Mouse (Mus musculus): ENCODE results near the gene Fam189a1. TPM values are rescaled to one million over a fixed set of nuclear protein-coding genes. Genes with fewer than 3 reads are reported as not detected.

Fam189a1 gene
- polyA plus RNA-seq, 1 experiment, result 0.05 TPM

DNA sequence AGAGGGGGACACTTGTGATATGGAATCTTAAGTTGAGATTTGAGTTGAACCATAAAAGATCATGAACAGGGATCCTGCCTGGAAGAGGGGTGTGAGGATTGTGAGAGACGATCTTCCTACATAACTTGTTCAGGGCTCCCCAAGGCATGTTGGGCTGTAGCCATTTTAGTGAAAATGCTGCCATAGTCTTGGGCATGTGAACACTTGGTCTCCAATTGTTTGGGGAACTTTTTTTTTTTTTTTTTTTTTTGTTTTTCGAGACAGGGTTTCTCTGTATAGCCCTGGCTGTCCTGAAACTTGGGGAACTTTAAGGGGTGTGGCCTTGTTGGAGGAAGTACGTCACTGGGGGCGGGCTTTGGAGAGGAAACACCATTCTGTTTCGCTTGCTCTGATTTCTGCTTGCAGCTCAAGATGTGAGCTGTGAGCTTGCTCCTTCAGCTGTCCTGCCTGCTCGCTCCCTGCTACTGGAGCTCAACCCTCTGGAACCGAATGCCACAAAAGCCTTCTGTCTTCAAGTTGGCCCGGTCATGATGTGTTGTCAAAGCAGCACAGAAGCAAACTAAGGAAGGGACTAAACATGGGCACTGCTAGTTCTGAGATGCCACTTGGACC, 385.5 kb downstream of the Fam189a1 start:
- DNase-seq, result peak; percentile 5
- Histone ChIP-seq H3K4me3 (ENCODE audit: insufficient read depth, low read depth, low read length) (peak overlapping the region; percentile 13; the same call in 1 of the 2 replicates), H3K27ac (ENCODE audit: insufficient read depth, low read depth, low read length) (no peak overlapping the region)

DNA sequence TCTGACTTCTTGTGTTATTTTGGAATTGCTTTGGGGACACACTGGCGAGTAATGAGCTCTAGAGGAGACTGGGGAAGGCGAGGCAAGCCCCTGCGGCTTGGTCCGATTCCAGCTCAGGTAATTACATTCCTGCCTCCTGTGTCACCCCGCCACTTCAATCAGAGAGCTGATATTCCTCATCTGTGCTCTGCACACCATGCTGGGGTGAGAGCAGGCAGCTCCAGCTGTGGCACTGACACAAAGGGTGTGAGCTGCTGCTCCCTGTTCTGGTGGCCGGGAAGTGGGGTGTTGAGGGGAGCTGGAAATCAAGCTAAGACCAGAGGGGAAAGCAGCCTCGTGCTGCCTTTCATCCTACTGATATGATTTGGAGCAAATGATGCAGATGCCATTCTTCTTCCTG, 386.6 kb downstream of the Fam189a1 start:
- no peaks in the 10 kb centered on the region for H3K36me3 ChIP-seq (ENCODE audit: control insufficient read depth, insufficient read depth, low read length)
- no peak for DNase-seq
- no peak overlapping the region for H3K27ac ChIP-seq (ENCODE audit: insufficient read depth, low read depth, low read length)
- TF ChIP-seq CTCF (conservative IDR thresholded peaks at IDR 0.05; ENCODE audit: insufficient read depth, insufficient read length, low read depth, low read length) (no peak), POLR2A (IDR thresholded peaks at IDR 0.05; ENCODE audit: low read depth, low read length) (no peak)
- 52% methylated on average over 7 of the region's 7 CpGs for WGBS
- H3K4me1 ChIP-seq (ENCODE audit: control insufficient read depth, insufficient read depth, low read length), result no peaks in the 10 kb centered on the region
- no peak overlapping the region for H3K4me3 ChIP-seq (ENCODE audit: insufficient read depth, low read depth, low read length)
- H3K27me3 ChIP-seq (replicated peaks; ENCODE audit: control insufficient read depth, insufficient read depth, low read length), result no peaks in the 10 kb centered on the region

More for the DNA sequence above, 385.5 kb downstream of the Fam189a1 start:
- TF ChIP-seq POLR2A (IDR thresholded peaks at IDR 0.05; ENCODE audit: low read depth, low read length), result no peak
- TF ChIP-seq CTCF (conservative IDR thresholded peaks at IDR 0.05; ENCODE audit: insufficient read depth, insufficient read length, low read depth, low read length), result no peak
- no peaks in the 10 kb centered on the region for H3K36me3 ChIP-seq (ENCODE audit: control insufficient read depth, insufficient read depth, low read length)
- H3K27me3 ChIP-seq (replicated peaks; ENCODE audit: control insufficient read depth, insufficient read depth, low read length), result no peaks in the 10 kb centered on the region
- 42% methylated on average over 8 of the region's 8 CpGs for WGBS
- H3K4me1 ChIP-seq (ENCODE audit: control insufficient read depth, insufficient read depth, low read length), result no peaks in the 10 kb centered on the region

GRCm38 (mm10) chr7:64765595-64765994, 390.8 kb downstream of the Fam189a1 start:
- WGBS, result 75% methylated on average over 3 of the region's 3 CpGs
- no peaks in the 10 kb centered on the region for H3K36me3 ChIP-seq (ENCODE audit: control insufficient read depth, insufficient read depth, low read length)
- H3K4me3 ChIP-seq (ENCODE audit: insufficient read depth, low read depth, low read length), result no peak overlapping the region
- no peak overlapping the region for H3K27ac ChIP-seq (ENCODE audit: insufficient read depth, low read depth, low read length)
- no peak for DNase-seq
- TF ChIP-seq CTCF (conservative IDR thresholded peaks at IDR 0.05; ENCODE audit: insufficient read depth, insufficient read length, low read depth, low read length) (no peak), POLR2A (IDR thresholded peaks at IDR 0.05; ENCODE audit: low read depth, low read length) (no peak)
- no peaks in the 10 kb centered on the region for H3K27me3 ChIP-seq (replicated peaks; ENCODE audit: control insufficient read depth, insufficient read depth, low read length)
- H3K4me1 ChIP-seq (ENCODE audit: control insufficient read depth, insufficient read depth, low read length), result no peaks in the 10 kb centered on the region

DNA sequence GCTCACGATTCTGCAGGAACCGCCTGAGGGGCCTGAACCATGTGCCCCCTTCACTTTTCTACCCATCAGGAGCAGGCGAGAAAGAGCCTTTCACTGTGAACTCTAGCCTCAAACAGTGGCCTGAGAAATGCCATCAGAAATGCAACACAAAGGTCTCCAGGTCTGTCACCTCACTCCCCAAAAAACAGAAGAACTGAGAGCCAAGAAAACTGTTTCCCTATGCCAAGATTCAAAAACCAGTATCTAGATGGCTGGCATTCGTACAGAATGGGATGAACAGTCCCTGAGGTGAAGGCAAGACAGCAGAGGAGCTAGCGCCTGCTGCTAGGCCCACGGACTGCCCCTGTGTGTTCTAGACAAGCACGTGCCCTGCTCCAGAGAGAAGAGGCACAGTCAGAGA, 401.2 kb downstream of the Fam189a1 start:
- no peaks in the 10 kb centered on the region for H3K27me3 ChIP-seq (replicated peaks; ENCODE audit: control insufficient read depth, insufficient read depth, low read length)
- H3K4me1 ChIP-seq (ENCODE audit: control insufficient read depth, insufficient read depth, low read length), result no peaks in the 10 kb centered on the region
- WGBS, result 81% methylated on average over 7 of the region's 7 CpGs
- no peak overlapping the region for H3K27ac ChIP-seq (ENCODE audit: insufficient read depth, low read depth, low read length)
- no peaks in the 10 kb centered on the region for H3K36me3 ChIP-seq (ENCODE audit: control insufficient read depth, insufficient read depth, low read length)
- DNase-seq, result no peak
- no peak overlapping the region for H3K4me3 ChIP-seq (ENCODE audit: insufficient read depth, low read depth, low read length)
- TF ChIP-seq POLR2A (IDR thresholded peaks at IDR 0.05; ENCODE audit: low read depth, low read length), result no peak

GRCm38 (mm10) chr7:64754161-64754560, 402.2 kb downstream of the Fam189a1 start:
- H3K36me3 ChIP-seq (ENCODE audit: control insufficient read depth, insufficient read depth, low read length), result no peaks in the 10 kb centered on the region
- no peak for TF ChIP-seq CTCF (conservative IDR thresholded peaks at IDR 0.05; ENCODE audit: insufficient read depth, insufficient read length, low read depth, low read length)
- TF ChIP-seq POLR2A (IDR thresholded peaks at IDR 0.05; ENCODE audit: low read depth, low read length), result no peak
- no peaks in the 10 kb centered on the region for H3K27me3 ChIP-seq (replicated peaks; ENCODE audit: control insufficient read depth, insufficient read depth, low read length)
- H3K4me3 ChIP-seq (ENCODE audit: insufficient read depth, low read depth, low read length), result no peak overlapping the region
- H3K27ac ChIP-seq (ENCODE audit: insufficient read depth, low read depth, low read length), result no peak overlapping the region
- H3K4me1 ChIP-seq (ENCODE audit: control insufficient read depth, insufficient read depth, low read length), result no peaks in the 10 kb centered on the region
- WGBS, result 21% methylated on average over 7 of the region's 7 CpGs
- DNase-seq, result peak; percentile 75

- no peaks in the 10 kb centered on the region for H3K27me3 ChIP-seq (replicated peaks; ENCODE audit: control insufficient read depth, insufficient read depth, low read length)
- H3K4me3 ChIP-seq (ENCODE audit: insufficient read depth, low read depth, low read length), result no peak overlapping the region
- no peaks in the 10 kb centered on the region for H3K36me3 ChIP-seq (ENCODE audit: control insufficient read depth, insufficient read depth, low read length)
- TF ChIP-seq CTCF (conservative IDR thresholded peaks at IDR 0.05; ENCODE audit: insufficient read depth, insufficient read length, low read depth, low read length), result no peak
- TF ChIP-seq POLR2A (IDR thresholded peaks at IDR 0.05; ENCODE audit: low read depth, low read length), result no peak
- peak; percentile 12 for DNase-seq
- no peak overlapping the region for H3K27ac ChIP-seq (ENCODE audit: insufficient read depth, low read depth, low read length)
- WGBS, result 25% methylated on average over 6 of the region's 6 CpGs
- H3K4me1 ChIP-seq (ENCODE audit: control insufficient read depth, insufficient read depth, low read length), result no peaks in the 10 kb centered on the region
Measured at GRCm38 (mm10) chr7:64753678-64754077, 402.7 kb downstream of the Fam189a1 start.

GRCm38 (mm10) chr7:64752133-64752532, 404.2 kb downstream of the Fam189a1 start:
- H3K36me3 ChIP-seq (ENCODE audit: control insufficient read depth, insufficient read depth, low read length), result no peaks in the 10 kb centered on the region
- H3K4me3 ChIP-seq (ENCODE audit: insufficient read depth, low read depth, low read length), result no peak overlapping the region
- WGBS, result 81% methylated on average over 7 of the region's 7 CpGs
- no peak for TF ChIP-seq POLR2A (IDR thresholded peaks at IDR 0.05; ENCODE audit: low read depth, low read length)
- no peaks in the 10 kb centered on the region for H3K4me1 ChIP-seq (ENCODE audit: control insufficient read depth, insufficient read depth, low read length)
- no peaks in the 10 kb centered on the region for H3K27me3 ChIP-seq (replicated peaks; ENCODE audit: control insufficient read depth, insufficient read depth, low read length)
- H3K27ac ChIP-seq (ENCODE audit: insufficient read depth, low read depth, low read length), result no peak overlapping the region
- DNase-seq, result no peak

All from kidney, adult 2 months (tissue).